Mouse (Mus musculus) neutrophil, adult 59 days (primary cell): Measurements from ENCODE around the gene Ppp1r13l. TPM values are rescaled to one million over a fixed set of nuclear protein-coding genes. Genes with fewer than 3 reads are reported as not detected.

ENCODE experiments used
- total RNA-seq, 2 experiments: library from RNA; stranded (reverse); gene quantifications; 1 replicate in 1 of 2; 2 replicates in 1 of 2; pipeline ENCODE4 v1.2.4; 2023

Gene Ppp1r13l
- 1 to 10 TPM; 1.7 to 2.0 TPM for total RNA-seq

DNA sequence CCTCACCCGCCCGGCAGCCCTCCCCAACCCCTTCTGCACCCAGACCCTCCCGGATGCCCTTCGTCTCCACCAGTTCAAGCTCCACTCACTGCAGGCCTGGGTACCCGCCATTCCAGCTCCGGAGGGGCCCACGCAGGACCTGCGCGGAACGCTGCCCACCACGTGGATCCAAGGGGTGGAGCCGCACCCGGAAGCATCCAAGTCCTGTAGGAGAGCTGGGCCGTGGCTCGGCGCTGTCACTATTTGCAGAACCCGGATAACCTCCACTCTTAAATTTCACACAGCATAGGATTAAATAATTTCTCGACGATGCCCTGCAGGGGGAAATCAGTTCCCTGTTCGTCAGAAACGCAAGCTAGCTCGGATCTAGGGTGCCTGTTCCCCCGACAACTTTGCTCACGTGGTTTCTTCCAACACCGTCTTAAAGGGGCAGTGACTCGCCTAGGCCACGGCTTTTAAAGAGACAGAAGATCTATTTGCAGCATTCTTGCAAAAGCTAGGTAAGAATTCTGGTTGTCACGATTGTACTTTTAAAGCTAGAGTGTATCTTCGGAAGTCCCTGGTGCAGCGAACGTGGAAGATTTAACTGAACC lies at the start of gene Ppp1r13l, which contains the start of gene Cd3eap:
Gene Ppp1r13l (plus strand): TSS at position 451 of the 593 bp plus-strand sequence.
Gene Cd3eap (minus strand): TSS at position 185 of the 593 bp plus-strand sequence.

DNA sequence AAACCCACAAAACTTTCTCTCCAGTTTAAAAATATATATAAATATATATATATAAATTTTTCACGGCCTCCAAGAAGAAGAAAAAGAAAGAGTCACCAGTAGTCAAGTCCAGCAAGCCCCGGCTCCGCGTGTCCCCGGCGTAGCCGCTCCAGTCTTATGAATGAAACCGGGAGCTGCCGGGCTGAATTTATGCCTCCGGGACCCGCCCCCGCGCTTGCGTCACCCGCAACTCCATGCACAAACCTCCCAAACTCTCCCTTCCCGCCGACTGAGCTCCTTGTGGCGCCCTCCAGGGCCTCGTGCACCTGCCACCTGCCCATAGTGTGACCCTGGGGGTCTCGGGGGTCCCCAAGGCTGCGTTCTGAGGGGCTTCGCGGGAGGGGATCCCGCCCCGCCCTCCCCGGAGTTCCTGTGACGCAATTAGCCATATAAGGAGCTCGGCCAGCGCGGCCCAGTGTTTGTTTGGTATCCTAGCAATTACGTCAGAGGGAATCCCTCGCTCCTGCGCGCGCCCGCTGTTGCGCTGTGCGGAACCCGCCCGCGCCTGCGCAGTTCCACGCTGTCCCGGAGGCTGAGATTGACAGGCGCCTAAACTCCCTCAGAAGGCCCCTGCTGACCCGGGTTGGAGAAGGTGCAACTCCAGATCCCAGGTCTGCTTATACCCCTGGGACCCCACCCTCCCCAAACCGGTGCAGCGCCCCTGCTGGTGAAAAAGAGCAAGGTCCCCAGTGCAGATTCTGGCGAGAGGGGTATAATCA lies 49.5 kb upstream of the Ppp1r13l start, which contains the start of gene Fosb:
Gene Fosb (minus strand): TSS at position 168 of the 758 bp plus-strand sequence.

GRCm38 (mm10) chr7:19344237-19344847 lies 15.2 kb upstream of the Ppp1r13l start, which contains the start of gene Ercc1:
TSS of gene Ercc1 (plus strand) at chr7:19344778.

DNA sequence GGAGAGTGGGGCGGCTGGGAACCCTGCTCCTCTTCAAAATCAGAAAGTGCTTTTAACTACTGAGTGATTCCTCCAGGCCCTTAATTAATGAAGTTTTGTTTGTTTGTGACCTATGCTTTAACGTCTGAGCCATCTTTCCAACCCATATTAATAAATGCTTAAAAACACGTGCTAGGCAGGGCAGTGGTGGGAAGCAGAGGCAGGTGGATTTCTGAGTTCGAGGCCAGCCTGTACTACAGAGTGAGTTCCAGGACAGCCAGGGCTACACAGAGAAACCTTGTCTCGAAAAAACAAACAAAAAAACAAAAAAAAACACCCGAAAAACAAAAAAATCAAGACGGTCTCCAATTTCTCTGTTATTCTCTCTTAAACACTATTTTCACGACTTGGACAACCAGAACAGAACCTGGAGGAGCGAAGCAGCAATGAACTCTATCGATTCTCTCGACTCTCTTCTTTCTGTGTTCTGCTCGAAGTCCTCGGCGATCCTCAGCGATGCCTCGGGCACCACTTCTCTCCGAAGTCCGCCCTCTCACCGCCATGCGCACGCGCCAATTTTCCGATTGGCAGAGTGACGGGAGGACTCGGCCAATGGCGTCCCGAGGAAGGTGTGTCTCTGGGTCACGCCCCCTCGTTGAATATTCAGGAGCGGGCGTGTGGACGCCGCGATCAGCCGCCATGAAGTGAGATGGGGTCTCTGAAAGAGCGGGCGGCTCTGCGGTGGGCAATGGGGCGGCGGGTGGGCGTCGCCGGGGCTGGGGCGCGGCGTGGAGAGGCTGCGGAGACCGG lies 22.0 kb downstream of the Ppp1r13l start, which contains the start of gene Ercc2:
Gene Ercc2 (plus strand): TSS at position 634 of the 789 bp plus-strand sequence.

GRCm38 (mm10) chr7:19403731-19404296 lies 44.3 kb downstream of the Ppp1r13l start, which contains the start of gene Klc3:
TSS of gene Klc3 (minus strand) at chr7:19404104.

GRCm38 (mm10) chr7:19404476-19404875 lies 44.9 kb downstream of the Ppp1r13l start, which contains the start of gene Ckm:
TSS of gene Ckm (plus strand) at chr7:19404776.

Other genes with a start within 250 kb of the Ppp1r13l start
- not detected for gene Gm4969, start 241.4 kb upstream of the Ppp1r13l start, total RNA-seq
- gene Fbxo46, start 239.9 kb upstream of the Ppp1r13l start, total RNA-seq = 10 to 100 TPM; 14.9 to 15.0 TPM
- gene Qpctl, start 210.5 kb upstream of the Ppp1r13l start, total RNA-seq = 10 to 100 TPM; 10.0 to 10.4 TPM
- gene Snrpd2, start 210.0 kb upstream of the Ppp1r13l start, total RNA-seq = 10 to 100 TPM; 39.5 to 43.0 TPM
- not detected for gene Gipr, start 193.6 kb upstream of the Ppp1r13l start, total RNA-seq
- gene Eml2, start 183.3 kb upstream of the Ppp1r13l start, total RNA-seq = 10 to 100 TPM; 60.2 to 79.8 TPM
- under 1 TPM in 1 of 2 experiments, not detected in 1; 0.13 TPM for gene Gpr4, start 147.2 kb upstream of the Ppp1r13l start, total RNA-seq
- 10 to 100 TPM; 22.3 to 24.6 TPM for gene Opa3, start 131.4 kb upstream of the Ppp1r13l start, total RNA-seq
- gene Vasp, start 87.9 kb upstream of the Ppp1r13l start, total RNA-seq = 100 to 1,000 TPM; 636 to 660 TPM
- under 1 TPM in 1 of 2 experiments, not detected in 1; 0.49 TPM for gene Ppm1n, start 79.7 kb upstream of the Ppp1r13l start, total RNA-seq
- not detected for gene Rtn2, start 77.1 kb upstream of the Ppp1r13l start, total RNA-seq
- gene Fosb, start 49.7 kb upstream of the Ppp1r13l start, total RNA-seq = 1,000 to 10,000 TPM in 1 of 2 experiments, 100 to 1,000 TPM in 1; 803 to 1,216 TPM
- gene Ercc1, start 15.0 kb upstream of the Ppp1r13l start, total RNA-seq = 10 to 100 TPM; 17.0 to 24.4 TPM
- gene Cd3eap, start 266 bp upstream of the Ppp1r13l start, total RNA-seq = 1 to 10 TPM; 6.7 to 7.1 TPM
- gene Ercc2, start 22.3 kb downstream of the Ppp1r13l start, total RNA-seq = 10 to 100 TPM; 15.0 to 20.7 TPM
- under 1 TPM; 0.42 to 0.62 TPM for gene Klc3, start 44.4 kb downstream of the Ppp1r13l start, total RNA-seq
- 1 to 10 TPM; 2.1 to 2.2 TPM for gene Ckm, start 45.0 kb downstream of the Ppp1r13l start, total RNA-seq
- gene Mark4, start 99.1 kb downstream of the Ppp1r13l start, total RNA-seq = 10 to 100 TPM; 28.3 to 31.5 TPM
- under 1 TPM; 0.38 to 0.42 TPM for gene Exoc3l2, start 103.6 kb downstream of the Ppp1r13l start, total RNA-seq
- gene Bloc1s3, start 148.6 kb downstream of the Ppp1r13l start, total RNA-seq = 1 to 10 TPM; 9.0 to 9.2 TPM
- 10 to 100 TPM; 23.9 to 24.1 TPM for gene Trappc6a, start 148.6 kb downstream of the Ppp1r13l start, total RNA-seq
- not detected for gene Nkpd1, start 158.1 kb downstream of the Ppp1r13l start, total RNA-seq
- 10 to 100 TPM; 31.7 to 37.9 TPM for gene Ppp1r37, start 203.3 kb downstream of the Ppp1r13l start, total RNA-seq
- gene Zfp296, start 217.5 kb downstream of the Ppp1r13l start, total RNA-seq = 1 to 10 TPM; 3.3 to 4.4 TPM
- 10 to 100 TPM; 50.6 to 59.9 TPM for gene Gemin7, start 217.8 kb downstream of the Ppp1r13l start, total RNA-seq
- 10 to 100 TPM; 46.3 to 53.5 TPM for gene Clasrp, start 244.7 kb downstream of the Ppp1r13l start, total RNA-seq